Mouse (Mus musculus) NIH3T3 (cell line): Measurements from ENCODE around the gene Stmnd1.
"Not testable (repeated sequence)": the region's sequence is repeated elsewhere in the genome, so short reads cannot be mapped to it uniquely, and the experiment has no call there.

Experiments used
- DNase-seq: peaks from one replicate; pipeline ENCODE4 v3.0.0-alpha.2; 2012; ENCODE audit warnings: low read depth

The Stmnd1 gene

DNA sequence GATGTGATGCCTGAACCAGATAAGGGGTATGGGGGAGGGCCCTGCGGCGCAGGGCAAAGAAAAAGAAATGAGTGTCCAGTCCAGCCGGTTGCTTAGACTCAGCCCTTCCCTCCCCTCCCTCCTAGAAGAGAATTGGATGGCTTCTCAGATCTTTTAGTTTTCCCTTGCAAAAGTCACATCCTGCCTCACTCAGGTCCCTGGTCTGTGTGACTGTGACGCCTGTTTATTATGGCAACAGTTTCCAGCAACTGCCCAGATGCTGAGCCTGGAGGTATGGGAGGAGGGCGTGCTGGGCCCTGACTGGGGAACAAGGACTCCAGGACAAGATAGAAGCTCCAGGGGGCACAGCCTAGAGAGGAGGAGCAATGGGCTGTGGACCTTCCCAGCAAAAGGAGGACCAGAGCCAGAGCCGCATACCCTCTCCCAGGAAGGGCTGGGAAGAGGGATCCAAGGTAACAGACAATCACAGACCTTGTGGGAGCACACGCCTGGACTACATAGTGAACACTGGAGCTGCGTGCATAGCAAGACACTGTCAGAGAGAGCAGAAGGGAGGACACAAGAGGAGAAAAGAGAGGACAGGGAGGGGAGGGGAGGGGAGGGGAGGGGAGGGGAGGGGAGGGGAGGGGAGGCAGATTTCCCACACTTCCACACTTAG lies at the start of gene Stmnd1:
Stmnd1 (plus strand) TSS at position 269 of the 658 bp plus-strand sequence.
- no peak for DNase-seq

DNA sequence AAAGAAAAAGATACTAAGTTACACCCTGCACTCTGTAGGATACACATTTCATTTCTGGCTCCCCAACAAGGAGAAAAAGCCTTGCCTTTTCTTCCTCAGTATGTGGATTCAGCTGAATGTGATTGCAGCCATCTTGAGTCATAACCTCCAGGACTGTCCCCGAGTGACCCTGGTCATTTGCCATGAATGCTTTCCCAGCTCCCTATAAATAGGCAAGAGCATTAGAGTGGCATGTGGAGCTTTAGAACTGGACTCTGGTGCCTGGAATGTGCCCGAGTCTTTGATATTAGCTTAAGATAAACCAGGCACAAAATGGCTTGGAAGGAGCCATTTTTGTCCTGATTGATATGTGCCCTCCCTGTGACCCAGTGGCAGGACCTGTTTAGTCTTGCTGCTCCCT lies 46.6 kb upstream of the Stmnd1 start:
- no peak for DNase-seq

DNA sequence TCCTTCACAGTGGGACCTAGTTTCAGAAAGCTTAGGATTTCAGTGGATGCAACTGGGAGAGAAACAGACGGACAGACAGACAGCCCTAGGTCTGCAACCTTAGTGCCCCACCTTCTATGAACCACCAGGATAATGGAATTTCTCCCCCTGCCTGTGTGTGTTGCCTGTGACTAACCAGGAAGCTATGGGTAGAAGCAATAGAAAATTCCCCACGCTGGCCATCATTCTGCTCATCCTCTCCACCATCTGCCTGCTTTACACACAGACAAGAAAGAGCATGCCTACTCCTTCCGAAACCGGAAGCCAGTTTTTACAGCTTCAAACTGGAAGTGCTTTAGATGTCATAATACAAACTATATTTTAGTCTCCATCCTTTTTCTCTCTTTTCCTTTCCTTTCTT lies 46.0 kb upstream of the Stmnd1 start:
- DNase-seq, result no peak

DNA sequence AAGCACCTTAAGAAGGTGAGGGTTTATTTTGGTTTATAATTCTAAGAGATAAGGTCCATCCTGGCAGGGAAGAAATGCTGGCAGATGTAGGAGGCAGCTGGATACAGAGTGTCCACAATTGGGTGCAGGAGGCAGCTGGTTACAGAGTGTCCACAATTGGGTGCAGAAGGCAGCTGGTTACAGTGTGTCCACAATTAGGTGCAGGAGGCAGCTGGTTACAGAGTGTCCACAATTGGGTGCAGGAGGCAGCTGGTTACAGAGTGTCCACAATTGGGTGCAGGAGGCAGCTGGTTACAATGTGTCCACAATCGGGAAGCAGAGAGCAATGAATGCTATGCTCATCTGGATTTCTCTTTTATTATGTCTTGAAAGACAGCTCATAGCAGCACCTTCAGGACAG lies 44.8 kb upstream of the Stmnd1 start:
- DNase-seq, result not testable (repeated sequence)

DNA sequence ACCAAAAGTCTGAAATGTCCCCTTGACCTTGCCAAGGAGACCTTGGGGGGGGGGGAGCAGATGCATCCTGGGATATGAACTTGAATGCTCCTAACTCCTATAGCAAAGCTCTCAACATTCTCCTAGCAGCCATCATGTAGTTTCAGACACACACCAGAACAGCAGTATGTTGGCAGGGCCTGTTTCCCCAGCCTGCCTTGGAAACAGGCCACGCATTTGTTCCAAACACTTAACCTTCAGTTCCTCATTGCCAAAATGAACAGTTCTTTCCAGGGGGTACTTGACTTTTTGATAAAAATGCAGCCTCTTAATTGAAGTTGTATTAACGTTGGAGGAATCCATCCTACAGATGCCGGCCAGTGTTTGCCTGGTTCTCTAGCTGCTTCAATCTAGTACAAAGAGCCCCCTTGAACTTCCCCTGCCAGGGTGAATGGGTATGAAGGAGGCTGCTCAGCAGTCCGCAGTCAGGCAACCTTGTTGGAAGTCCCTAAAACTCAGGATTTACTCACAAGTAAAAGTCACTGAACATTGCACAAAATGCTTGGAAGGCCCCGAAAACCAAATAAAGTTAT lies 41.9 kb upstream of the Stmnd1 start:
- peak; percentile 36 for DNase-seq

DNA sequence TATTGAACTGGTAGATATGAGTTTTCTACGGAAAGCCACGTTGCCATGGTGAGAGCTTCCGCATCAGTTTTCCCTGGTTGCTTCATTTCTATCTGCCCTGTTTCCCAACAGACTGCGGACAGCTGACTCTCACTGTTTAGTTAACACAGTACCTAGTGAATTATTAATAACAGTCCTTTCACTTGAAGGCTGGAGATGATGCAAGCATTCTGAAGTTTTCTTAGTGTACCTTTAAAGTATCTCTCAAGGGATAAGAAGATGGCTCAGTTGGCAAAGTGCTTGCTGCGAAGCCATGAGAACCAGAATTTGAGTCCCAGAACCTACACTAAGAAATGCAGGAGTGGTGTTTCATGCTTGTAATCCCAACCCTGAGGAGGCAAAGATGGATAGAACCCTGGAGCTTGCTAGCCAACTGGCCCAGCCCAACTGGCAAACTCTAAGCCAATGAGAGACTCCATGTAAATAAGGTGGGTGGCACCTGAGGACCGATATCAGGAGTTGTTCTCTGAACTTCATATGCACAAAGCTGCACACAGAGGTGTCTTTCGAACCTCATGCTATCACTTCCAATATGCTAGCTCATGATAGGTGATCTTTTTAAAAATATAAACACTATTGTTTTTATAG lies 35.7 kb upstream of the Stmnd1 start:
- DNase-seq, result no peak

DNA sequence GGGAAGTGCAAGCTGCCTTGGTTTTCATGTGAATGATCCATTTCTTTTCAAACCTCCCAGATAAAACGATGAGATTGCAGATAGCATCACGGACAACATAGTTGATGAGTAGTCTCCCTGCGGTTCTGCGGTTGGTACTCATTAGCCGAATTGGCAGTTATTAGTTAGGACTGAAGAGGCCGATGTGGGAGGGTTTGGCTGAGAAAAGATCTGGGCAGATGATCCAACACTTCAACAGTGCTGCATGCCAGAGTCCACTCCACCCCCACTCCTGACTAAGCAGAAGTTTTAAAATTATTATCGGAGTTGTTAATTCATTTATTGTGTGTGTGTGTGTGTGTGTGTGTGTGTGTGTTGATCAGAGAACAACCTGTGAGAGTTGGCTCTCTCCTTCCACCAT lies 34.7 kb upstream of the Stmnd1 start:
- DNase-seq, result no peak

DNA sequence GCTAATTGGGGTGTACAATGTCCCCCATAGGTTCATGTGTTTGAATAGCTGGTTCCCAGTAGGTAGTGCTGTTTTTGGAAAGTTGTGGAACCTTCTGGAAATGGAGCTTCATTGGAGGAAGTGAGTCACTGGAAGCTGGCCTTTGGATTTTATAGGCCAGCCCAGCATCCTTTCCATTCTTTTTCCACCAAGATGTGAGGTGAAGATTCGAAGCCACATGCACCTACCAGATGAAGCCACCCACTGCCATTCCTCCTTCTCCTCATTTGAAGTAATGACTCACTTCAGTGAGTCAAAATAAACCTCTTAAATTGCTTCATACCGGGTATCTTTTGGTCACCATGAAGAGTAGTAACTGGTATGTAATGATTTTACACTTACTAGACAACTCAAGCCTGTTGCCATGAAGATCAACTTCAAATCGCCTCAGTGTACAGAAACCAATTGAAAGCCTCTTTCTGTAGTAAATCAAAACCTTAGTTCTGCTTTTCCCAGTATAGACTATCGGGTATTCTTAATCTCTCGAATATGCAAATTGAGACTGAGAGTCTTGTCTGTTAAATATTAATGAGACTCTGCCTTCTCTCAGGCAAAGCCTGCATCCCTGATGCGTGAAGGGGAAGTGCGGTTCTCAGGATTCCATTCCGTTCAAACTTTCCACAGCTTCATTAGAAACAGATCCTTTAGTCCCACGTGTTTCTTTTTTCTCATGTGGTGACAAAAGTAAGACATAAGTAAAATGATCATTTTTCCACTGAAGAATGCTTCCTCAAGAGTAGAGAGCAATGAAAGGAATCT lies 31.9 kb upstream of the Stmnd1 start:
- no peak for DNase-seq

DNA sequence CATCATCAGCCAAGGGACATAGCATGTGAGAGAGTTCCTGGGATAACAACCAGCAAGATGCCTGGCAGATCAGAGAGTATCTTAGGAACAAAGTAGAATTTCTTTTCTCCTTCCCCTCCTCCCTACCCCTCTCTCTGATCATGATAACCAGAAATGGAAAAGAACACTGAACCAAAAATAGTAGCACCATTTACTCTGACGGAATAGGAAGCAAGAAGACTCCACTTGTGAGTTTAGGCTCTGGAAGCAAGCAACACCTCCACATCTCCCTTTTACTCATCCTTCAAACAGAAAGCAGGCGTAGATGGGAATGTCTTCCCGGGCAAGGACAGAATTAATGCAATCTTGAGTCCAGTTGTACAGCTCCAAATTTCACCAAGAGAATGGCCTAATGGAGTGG lies 19.8 kb upstream of the Stmnd1 start:
- DNase-seq, result no peak

DNA sequence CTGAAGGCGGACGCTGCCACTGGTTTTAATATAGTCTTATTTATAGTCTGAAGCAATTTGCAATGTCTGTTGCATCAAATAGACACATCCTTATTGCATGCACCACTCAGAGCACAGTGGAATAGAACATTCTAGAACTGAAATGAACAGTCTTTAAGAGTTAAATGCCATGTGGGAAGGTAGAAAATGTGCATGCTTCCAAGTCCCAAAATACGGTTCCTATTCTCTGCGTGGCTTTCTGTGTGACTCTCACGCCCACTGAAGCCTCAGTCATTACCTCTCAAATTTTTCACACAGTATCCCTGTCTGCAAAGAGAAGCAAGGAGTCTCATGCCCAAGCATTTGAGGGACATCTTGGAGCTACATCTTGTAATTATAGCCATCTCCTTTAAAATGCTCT lies 19.4 kb upstream of the Stmnd1 start:
- DNase-seq, result no peak

DNA sequence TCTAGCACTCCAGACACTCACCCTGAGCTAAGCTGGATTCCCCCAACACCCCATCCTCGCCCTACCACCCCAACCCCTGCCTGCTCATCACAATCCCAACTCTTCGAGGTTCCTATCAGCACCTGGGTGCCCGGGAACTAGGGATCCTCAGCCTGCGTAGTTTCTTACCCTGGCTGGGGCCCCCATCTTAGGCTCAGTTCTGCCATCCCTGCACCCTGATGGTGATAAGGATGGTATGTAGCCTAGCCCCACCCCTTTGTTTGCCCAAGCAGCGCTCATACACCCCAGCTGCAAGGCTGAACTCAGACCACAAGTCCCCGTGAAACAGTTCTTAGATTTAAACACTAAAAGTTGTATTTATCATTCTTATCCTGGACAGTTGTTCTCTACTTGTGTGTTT lies 17.9 kb upstream of the Stmnd1 start:
- DNase-seq, result no peak

DNA sequence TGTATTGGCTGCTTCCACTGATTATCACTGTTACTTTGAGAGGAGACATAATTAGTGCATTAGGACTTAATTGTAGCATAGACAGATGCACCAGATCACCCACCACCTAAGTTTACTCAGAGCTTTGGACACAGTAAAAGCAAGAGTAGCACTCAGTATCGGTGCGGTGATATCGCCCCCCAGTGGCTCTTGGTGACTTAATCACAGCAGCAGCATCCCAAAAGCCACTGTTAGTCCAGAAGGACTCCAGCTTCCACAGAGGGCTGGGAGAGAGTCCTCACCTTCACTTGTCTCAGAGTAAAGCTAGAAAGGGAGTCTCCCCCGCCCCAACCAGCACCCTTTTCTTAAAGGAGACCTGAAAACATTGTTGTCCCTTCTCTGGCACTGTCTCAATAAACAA lies 15.7 kb upstream of the Stmnd1 start:
- peak; percentile 76 for DNase-seq

DNA sequence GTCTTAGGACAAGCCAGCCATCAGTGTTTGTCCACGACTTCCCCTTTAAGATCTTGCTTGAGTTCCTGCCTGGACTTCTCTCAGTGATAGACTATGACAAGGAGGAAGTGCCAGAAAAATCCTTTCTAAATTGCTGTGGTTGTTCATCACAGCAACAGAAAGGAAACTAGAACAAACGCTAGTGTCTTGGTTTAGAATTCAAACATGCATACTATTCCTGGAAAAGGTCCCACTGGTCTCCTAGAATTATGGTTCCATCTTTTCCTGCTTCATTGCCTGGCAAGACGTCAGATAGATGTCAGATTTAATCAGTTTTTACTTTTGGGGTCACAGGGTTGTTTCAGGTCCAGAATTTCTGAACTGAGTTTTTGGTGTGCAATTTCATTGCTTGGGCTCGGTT lies 14.0 kb upstream of the Stmnd1 start:
- DNase-seq, result peak; percentile 44

DNA sequence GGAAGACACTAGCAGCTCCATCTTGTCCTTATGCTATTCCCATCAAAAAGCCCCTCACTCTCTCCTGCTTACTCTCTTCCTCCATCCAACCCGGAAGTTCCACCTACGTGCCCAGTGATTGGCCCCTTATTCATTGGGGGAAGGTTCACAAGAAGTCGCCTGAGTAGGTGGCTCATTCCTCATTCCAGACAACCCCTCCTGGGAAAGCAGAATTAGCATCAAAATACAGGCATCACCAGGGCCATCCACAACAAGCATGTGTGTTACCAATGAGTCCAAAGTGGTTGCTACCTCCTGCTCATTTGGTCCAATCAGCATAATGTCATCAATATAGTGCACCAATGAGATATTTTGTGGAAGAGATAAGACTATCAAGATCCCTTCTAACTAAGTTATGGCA lies 12.3 kb upstream of the Stmnd1 start:
- no peak for DNase-seq

DNA sequence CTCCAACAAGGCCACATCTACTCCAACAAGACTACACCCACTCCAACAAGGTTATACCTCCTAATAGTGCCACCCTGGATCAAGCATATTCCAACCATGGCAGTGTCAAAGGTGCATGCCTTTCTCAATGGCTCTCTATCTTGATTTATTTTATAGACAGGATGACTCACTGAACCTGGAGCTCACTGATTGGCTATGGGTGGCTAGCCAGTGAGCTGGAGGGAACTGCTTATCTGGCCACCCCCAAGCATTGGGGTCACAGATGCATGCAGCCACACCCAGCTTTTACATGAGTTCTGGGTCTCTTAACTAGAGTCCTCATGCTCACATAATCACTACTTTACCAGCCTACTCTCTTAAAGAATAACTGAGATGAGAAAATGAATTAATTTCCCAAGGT lies 5.7 kb upstream of the Stmnd1 start:
- DNase-seq, result no peak

DNA sequence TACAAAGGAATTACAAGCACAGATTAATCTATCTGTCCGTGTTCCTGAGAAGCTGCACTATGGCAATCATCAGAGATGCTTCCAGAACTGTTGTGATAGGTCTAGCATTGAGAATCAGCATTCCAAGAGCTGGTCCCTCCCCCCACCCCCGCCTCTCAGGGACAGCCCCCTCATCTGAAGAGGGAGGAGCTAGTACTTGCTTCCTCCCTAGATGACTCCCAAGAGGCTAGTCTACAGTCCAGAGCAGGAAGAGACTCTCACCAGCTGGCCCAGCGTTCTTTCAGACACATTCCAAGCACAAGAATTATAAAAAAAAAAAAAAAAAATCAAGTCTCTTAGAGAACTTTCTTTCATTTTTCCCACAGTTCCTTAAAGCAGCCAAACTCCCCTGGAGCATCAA lies 5.2 kb upstream of the Stmnd1 start:
- DNase-seq, result no peak

DNA sequence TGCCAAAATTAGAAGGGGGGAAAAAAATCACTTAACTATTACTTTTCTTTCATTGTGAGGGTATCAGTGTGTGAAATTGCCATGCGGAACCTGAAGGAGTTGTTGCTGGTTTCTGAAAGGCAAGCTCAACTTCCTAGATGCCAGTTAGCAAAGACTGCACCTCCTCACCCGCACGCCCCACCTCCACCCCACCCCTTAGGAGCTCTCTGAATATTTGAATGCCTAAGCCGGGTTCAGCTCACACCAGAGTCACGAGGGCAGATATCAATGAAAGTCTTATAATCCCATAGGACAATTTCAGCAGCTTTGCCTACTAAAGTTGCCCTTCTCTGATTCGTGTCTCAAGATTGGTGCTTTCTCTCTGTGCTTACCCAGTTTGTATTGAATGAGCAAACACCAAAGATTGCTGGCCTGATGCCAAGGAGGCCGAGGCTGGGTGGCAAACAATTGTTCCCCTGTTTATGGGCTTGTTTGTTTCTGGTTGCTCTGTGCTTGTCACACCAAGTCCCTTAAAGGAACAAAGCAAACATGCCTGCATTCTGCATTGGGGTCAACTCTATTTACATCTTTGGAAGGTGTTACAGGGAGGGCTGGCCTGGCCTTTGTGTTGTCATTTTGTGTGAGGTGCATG lies 4.6 kb upstream of the Stmnd1 start:
- peak; percentile 22 for DNase-seq

DNA sequence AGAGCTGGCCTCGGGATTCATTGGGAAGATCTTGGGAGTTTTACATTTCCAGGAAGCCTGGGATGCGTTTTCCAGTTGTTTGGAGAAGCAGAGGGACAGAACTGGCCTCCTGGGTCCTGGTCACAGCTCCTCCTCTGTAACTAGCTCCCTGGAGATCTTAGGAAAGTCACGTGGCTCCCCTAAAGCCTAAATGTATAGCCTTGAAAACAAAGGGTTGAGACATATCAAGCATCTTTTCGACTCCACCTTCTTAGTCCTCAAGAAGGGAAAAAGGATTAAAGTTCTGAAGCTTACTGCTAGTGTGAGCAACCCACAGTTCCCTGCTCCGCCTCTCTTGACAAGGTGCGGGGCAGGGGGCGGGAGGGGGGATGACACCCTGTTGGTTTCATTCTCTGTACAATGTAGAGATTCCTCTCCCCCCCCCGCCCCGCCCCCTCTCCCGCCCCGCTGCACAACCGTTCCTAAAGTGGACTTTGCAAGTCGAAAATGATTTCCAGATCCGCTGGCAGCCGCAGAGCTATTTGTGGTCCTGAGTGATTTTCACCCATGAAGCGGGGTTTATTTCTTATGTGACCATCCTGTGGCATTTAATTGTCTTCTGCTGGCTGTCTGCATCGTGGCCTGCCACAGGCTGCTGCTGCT lies 589 bp upstream of the Stmnd1 start:
- peak; percentile 43 for DNase-seq

DNA sequence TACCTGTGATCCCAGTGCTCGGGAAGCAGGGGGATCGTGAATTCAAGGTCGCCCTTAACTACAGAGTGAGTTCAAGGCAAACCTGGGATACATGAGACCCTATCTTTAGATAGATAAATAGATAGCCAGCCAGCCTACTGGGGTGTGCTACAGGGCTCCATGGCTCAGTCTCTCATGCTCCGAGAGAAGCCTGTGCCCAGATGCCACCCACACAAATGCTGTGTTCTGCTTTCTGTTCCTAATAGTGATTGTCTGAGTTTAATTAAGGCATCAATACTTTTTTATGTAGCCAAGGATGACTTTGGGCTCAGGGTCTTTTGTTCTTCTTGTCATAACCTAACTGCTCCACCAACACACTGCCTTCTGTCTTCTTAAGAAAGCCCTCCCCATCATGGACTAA lies 2.2 kb downstream of the Stmnd1 start:
- DNase-seq, result no peak

DNA sequence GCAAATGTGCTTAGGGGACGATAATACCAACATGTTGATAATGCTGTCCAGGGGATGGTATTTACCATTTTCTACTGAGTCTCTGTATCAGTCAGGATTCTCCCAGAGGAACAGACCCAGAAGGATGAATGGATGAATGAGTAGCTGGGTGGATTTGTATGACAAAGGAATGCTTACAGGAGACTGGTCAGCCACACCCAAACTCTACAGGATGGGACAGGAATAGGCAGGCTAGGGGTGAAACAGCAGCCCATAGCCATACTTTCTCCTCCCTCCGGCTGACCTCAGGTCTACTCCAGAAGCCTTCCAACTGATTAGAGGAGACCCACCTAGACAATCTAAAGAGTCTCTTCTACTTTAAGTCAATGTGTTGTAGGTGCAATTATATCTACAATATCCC lies 9.0 kb downstream of the Stmnd1 start:
- no peak for DNase-seq

DNA sequence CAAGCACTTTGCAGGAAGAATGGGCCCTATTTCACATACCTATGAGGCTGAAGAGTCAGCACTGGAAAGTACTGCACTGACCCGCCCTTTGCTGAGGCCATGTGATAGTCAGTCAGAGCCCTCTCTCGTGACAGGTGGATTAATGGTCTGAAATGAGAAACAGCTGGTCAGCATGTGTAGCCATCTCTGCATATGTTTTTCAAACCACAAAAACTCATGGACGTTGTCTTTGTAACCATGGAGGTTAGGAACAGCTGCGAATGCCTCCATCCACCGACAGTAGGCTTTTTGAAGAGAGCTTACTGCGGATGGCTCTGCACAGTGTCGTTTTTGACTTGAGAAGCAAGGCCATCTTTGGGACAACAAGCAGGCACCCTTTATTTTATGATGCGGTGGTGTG lies 14.3 kb downstream of the Stmnd1 start:
- peak; percentile 42 for DNase-seq

DNA sequence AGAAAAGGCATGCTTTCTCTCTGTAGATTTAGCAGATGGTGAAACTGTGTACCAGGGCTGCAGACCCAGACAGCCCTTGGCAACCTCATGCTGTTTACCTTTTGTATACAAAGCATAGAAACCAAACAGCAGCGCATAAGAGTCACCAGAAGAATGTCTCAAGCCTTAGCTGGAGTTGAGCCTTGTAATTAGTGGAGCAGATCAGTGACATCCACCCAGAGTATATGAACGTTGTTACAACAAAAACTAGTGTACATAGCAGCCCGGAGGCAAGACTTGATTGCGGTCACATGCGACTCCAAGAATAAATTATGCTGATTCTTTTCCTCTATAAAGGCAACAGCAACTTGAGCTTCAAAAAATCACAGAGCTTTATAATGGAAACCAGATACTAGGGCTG lies 14.9 kb downstream of the Stmnd1 start:
- no peak for DNase-seq
